Mouse (Mus musculus): ENCODE measurements around the gene Irf9. TPM values are rescaled to one million over a fixed set of nuclear protein-coding genes. Genes with fewer than 3 reads are reported as not detected.

The Irf9 gene
- total and polyA plus RNA-seq, 3 experiments = 9.2 to 12.8 (median 9.6) TPM

GRCm38 (mm10) chr14:55579511-55580496 lies 23.6 kb upstream of the Irf9 start:
- Histone ChIP-seq H3K27ac (ENCODE audit: insufficient read depth, low read depth) (peak overlapping the region; percentile 32; the same call in 1 of the 2 replicates), H3K36me3 (replicated peaks in 1 of 2; ENCODE audit: control insufficient read depth in 1 of 2, insufficient read depth in 1 of 2, low read length in 1 of 2) (peaks cover 19 to 38% of the 10 kb centered on the region in 2 experiments), H3K9ac (ENCODE audit: insufficient read depth, low read depth) (peak overlapping the region; percentile 83; the same call in 1 of the 2 replicates), H3K4me3 (replicated peaks in 1 of 3; ENCODE audit: low read depth in 2 of 3, low read length in 2 of 3, poor library complexity in 1 of 3) (peak overlapping the region; percentile 35 to 96 (median 95)), H3K4me2 (ENCODE audit: insufficient read depth, low read depth, poor library complexity, severe bottlenecking) (peak overlapping the region; percentile 92), H3K9me3 (replicated peaks; ENCODE audit: low read length) (no peaks in the 10 kb centered on the region), H3K27me3 (replicated peaks) (no peaks in the 10 kb centered on the region), H3K4me1 (ENCODE audit: control insufficient read depth in 1 of 2, insufficient read depth in 2 of 2) (peaks cover 17 to 41% of the 10 kb centered on the region in 2 experiments), H3K79me2 (replicated peaks; ENCODE audit: control insufficient read depth, extremely low read depth, insufficient read depth, poor library complexity, severe bottlenecking) (peaks cover 12% of the 10 kb centered on the region)
- no peak for DNase-seq (ENCODE audit: extremely low read depth)
- TF ChIP-seq MAX (IDR thresholded peaks at IDR 0.05; ENCODE audit: low read length) = no peak
- TF ChIP-seq BHLHE40 (IDR thresholded peaks at IDR 0.05; ENCODE audit: low read depth, low read length) = no peak
- TF ChIP-seq CTCF (conservative IDR thresholded peaks at IDR 0.05 in 1 of 2, IDR thresholded peaks at IDR 0.05 in 1 of 2; ENCODE audit: low read depth in 2 of 2, low read length in 2 of 2) = peak in 1 of 2 experiments; percentile 31; a peak in 2 of 4 replicates
- no peak for TF ChIP-seq MEF2A (IDR thresholded peaks at IDR 0.05; ENCODE audit: borderline replicate concordance, low read depth, low read length)
- TF ChIP-seq ZKSCAN1 (IDR thresholded peaks at IDR 0.05; ENCODE audit: borderline replicate concordance, low read depth, low read length) = peak; percentile 90
- dilution Hi-C loops (cut with MboI; ENCODE audit: extremely low pct_ligation_motif_present, extremely low pct_unique_long_range_greater_than_20kb, low sequenced_read_pairs) = no loop called here
- in situ Hi-C loops (cut with MboI; ENCODE audit: low pct_ligation_motif_present, low pct_unique_long_range_greater_than_20kb, low sequenced_read_pairs) = no loop called here

- no peak overlapping the region; the same call in 1 of the 2 replicates for H3K4me2 ChIP-seq (ENCODE audit: insufficient read depth, low read depth, poor library complexity, severe bottlenecking)
- no peak overlapping the region for H3K4me3 ChIP-seq (replicated peaks in 1 of 3; ENCODE audit: low read depth in 2 of 3, low read length in 2 of 3, poor library complexity in 1 of 3)
- H3K79me2 ChIP-seq (replicated peaks; ENCODE audit: control insufficient read depth, extremely low read depth, insufficient read depth, poor library complexity, severe bottlenecking) = peaks cover 12% of the 10 kb centered on the region
- H3K27me3 ChIP-seq (replicated peaks) = no peaks in the 10 kb centered on the region
- no peak for DNase-seq (ENCODE audit: extremely low read depth)
- dilution Hi-C loops (cut with MboI; ENCODE audit: extremely low pct_ligation_motif_present, extremely low pct_unique_long_range_greater_than_20kb, low sequenced_read_pairs) = no loop called here
- H3K9ac ChIP-seq (ENCODE audit: insufficient read depth, low read depth) = no peak overlapping the region
- H3K4me1 ChIP-seq (ENCODE audit: control insufficient read depth in 1 of 2, insufficient read depth in 2 of 2) = peaks cover 20 to 48% of the 10 kb centered on the region in 2 experiments
- no peaks in the 10 kb centered on the region for H3K9me3 ChIP-seq (replicated peaks; ENCODE audit: low read length)
- in situ Hi-C loops (cut with MboI; ENCODE audit: low pct_ligation_motif_present, low pct_unique_long_range_greater_than_20kb, low sequenced_read_pairs) = no loop called here
- H3K27ac ChIP-seq (ENCODE audit: insufficient read depth, low read depth) = peak overlapping the region; percentile 32
- TF ChIP-seq UBTF (IDR thresholded peaks at IDR 0.05; ENCODE audit: low read depth, low read length) (0 out of 2 replicates have a peak, but pooled peaks have one; percentile 71), PAX5 (IDR thresholded peaks at IDR 0.05; ENCODE audit: low read length) (no peak), E2F4 (IDR thresholded peaks at IDR 0.05; ENCODE audit: insufficient replicate concordance, low read depth, low read length) (no peak), KAT2A (IDR thresholded peaks at IDR 0.05; ENCODE audit: insufficient replicate concordance, low read length) (no peak), USF1 (IDR thresholded peaks at IDR 0.05; ENCODE audit: low read depth, low read length) (peak; percentile 18; the same call in 1 of the 2 replicates), IRF4 (IDR thresholded peaks at IDR 0.05; ENCODE audit: low read depth, low read length) (peak; percentile 24; the same call in 1 of the 2 replicates), ZC3H11A (IDR thresholded peaks at IDR 0.05; ENCODE audit: low read depth, low read length) (no peak), SMC3 (IDR thresholded peaks at IDR 0.05; ENCODE audit: low read depth, low read length) (no peak), MXI1 (IDR thresholded peaks at IDR 0.05; ENCODE audit: low read depth, low read length) (no peak; the same call in 1 of the 2 replicates), BHLHE40 (IDR thresholded peaks at IDR 0.05; ENCODE audit: low read depth, low read length) (0 out of 2 replicates have a peak, but pooled peaks have one; percentile 25), MAFK (IDR thresholded peaks at IDR 0.05; ENCODE audit: insufficient replicate concordance, low read length) (no peak)
- H3K36me3 ChIP-seq (replicated peaks in 1 of 2; ENCODE audit: control insufficient read depth in 1 of 2, insufficient read depth in 1 of 2, low read length in 1 of 2) = peaks cover 19 to 40% of the 10 kb centered on the region in 2 experiments
Measured at GRCm38 (mm10) chr14:55580731-55581130, 22.6 kb upstream of the Irf9 start.

Measured in CH12.LX (cell line).